Comparison of ENCODE assay signal across 8 mouse cellular contexts in genomic region chr11:11131414-11132077, GRCm38 (mm10). TPM values are rescaled to one million over a fixed set of nuclear protein-coding genes. Genes with fewer than 3 reads are reported as not detected.
DNase-seq lines count a peak whose midpoint lies in the region; ATAC-seq lines count a peak whose summit lies in the region.

No protein-coding gene starts in this region.

- no peaks in the 10 kb centered on the region for H3K27me3 ChIP-seq in neural tube, embryonic 11.5 days (ENCODE audit: control insufficient read depth, insufficient read depth, low read length)

- H3K4me1 ChIP-seq in neural tube, embryonic 11.5 days (ENCODE audit: control insufficient read depth, insufficient read depth, low read length) = no peaks in the 10 kb centered on the region

- H3K36me3 ChIP-seq in neural tube, embryonic 11.5 days (ENCODE audit: control insufficient read depth, insufficient read depth, low read length) = no peaks in the 10 kb centered on the region

- no peak overlapping the region for H3K4me2 ChIP-seq in neural tube, embryonic 11.5 days (ENCODE audit: low read depth)

- intact Hi-C loops in left cerebral cortex, postnatal 25 days (cut with DNase I) = loop anchor here (2.0 kb wide), 2 partner anchors 1651 to 1815 kb away; no protein-coding TSS in a partner anchor

- ATAC-seq in neural tube, embryonic 11.5 days (ENCODE audit: insufficient read depth, low FRiP score, low TSS enrichment) = peak; percentile 73; the same call in 1 of the 2 replicates

- peak; percentile 37 for DNase-seq in adrenal gland, postnatal 14 days
- no peak for DNase-seq in adrenal gland, adult 2 months
- peak; percentile 2 to 16 for DNase-seq in urinary bladder, postnatal 36 days (ENCODE audit: low spot score in 2 of 2)
- no peak for DNase-seq in urinary bladder, adult 2 months (ENCODE audit: low spot score)
- peak; percentile 37 for DNase-seq in hindlimb bud, embryonic 11.5 days (ENCODE audit: extremely low spot score, low read depth, low spot score)
- DNase-seq in left cerebral cortex, postnatal 25 days (ENCODE audit: low spot score in 2 of 2) = peak; percentile 54 to 70
- peak; percentile 65 for DNase-seq in neural tube, embryonic 11.5 days (ENCODE audit: low spot score)
- no peak for DNase-seq in T-cell, adult 2 months (ENCODE audit: low spot score)

- H3K27ac ChIP-seq in neural tube, embryonic 11.5 days (ENCODE audit: low read depth, low read length) = no peak overlapping the region

- no peak overlapping the region for H3K9ac ChIP-seq in neural tube, embryonic 11.5 days (ENCODE audit: low read length)

- no peaks in the 10 kb centered on the region for H3K9me3 ChIP-seq in neural tube, embryonic 11.5 days (ENCODE audit: control insufficient read depth, low read length)

- WGBS in neural tube, embryonic 11.5 days = 65% methylated on average over 14 of the region's 14 CpGs

- no peak overlapping the region for H3K4me3 ChIP-seq in neural tube, embryonic 11.5 days (ENCODE audit: low read depth, low read length)

RNA-seq across cellular contexts. Expression of gene Vwc2, which starts 17.5 kb away (rescaled TPM):
- total RNA-seq in adrenal gland, postnatal 14 days (2021) = not detected in 2 replicates
- total RNA-seq in adrenal gland, adult 2 months (2021) = under 1 TPM; 0.29 to 0.31 TPM
- polyA plus RNA-seq in adrenal gland, adult 2 months (2012; rRNA removed) = 0.61 and 1.4 TPM in 2 replicates
- polyA plus RNA-seq in urinary bladder, adult 2 months (2012; rRNA removed) = 4.4 and 4.6 TPM in 2 replicates
- total RNA-seq in left cerebral cortex, postnatal 25 days (2021) = 10 to 100 TPM in 1 of 2 experiments, 1 to 10 TPM in 1; 9.2 to 11.5 TPM
- 0.58 and 0.61 TPM in 2 replicates for polyA plus RNA-seq in neural tube, embryonic 11.5 days (2014; fragmentation: Nextera tagmentation; extraction: Ambion mirVana)

Comparison
In these comparisons a context has a peak if more than half of its experiments do, and no peak if none do; other contexts are left out.
1. DNase-seq: peak in adrenal gland, postnatal 14 days (single experiment), urinary bladder, postnatal 36 days (2 of 2), hindlimb bud, embryonic 11.5 days (single experiment), left cerebral cortex, postnatal 25 days (2 of 2) and neural tube, embryonic 11.5 days (single experiment); none in adrenal gland, adult 2 months (single experiment), urinary bladder, adult 2 months (single experiment) and T-cell, adult 2 months (single experiment).